Mouse (Mus musculus) lung, postnatal 0 days (tissue): ENCODE measurements at regions not wholly inside any gene's neighbourhood (a gene's known extent, or its start where the extent isn't known, plus 50 kb on each side); places are given as distances from the start of the nearest gene placed in this dataset.

Experiments used
- ATAC-seq: fragments of 200-750 bp; cut with Nextera tagmentation; 2 replicates; pipeline ENCODE4 v1.8.0; 2017; ENCODE audit warnings: moderate library complexity
- DNase-seq: peaks from one replicate; pipeline ENCODE4 v3.0.0-alpha.2; 2016; ENCODE audit warnings: low spot score
- H3K27ac ChIP-seq: fragments of 300-500 bp; sonication (generic); 2 replicates; pipeline ENCODE4 v1.5.1; 2014; ENCODE audit warnings: antibody characterized with exemption, mild to moderate bottlenecking, low read length, mixed read lengths
- H3K27me3 ChIP-seq: fragments of 300-500 bp; sonication (generic); replicated peaks from 2 replicates; pipeline ENCODE4 v1.6.1; 2014; ENCODE audit warnings: low read length, mixed read lengths; ENCODE audit not compliant: insufficient read depth
- H3K36me3 ChIP-seq: fragments of 300-500 bp; sonication (generic); 2 replicates; pipeline ENCODE4 v1.6.1; 2014; ENCODE audit warnings: low read length, mixed read lengths; ENCODE audit not compliant: insufficient read depth
- H3K4me1 ChIP-seq: fragments of 300-500 bp; sonication (generic); 2 replicates; pipeline ENCODE4 v1.6.1; 2014; ENCODE audit warnings: antibody characterized with exemption, low read depth, low read length, mixed read lengths; ENCODE audit not compliant: insufficient read depth
- H3K4me2 ChIP-seq: fragments of 300-500 bp; sonication (generic); replicated peaks from 2 replicates; pipeline ENCODE4 v1.6.1; 2014; ENCODE audit warnings: low read depth, mild to moderate bottlenecking, low read length, moderate library complexity, mixed read lengths
- H3K4me3 ChIP-seq: fragments of 300-500 bp; sonication (generic); 2 replicates; pipeline ENCODE4 v1.5.1; 2014; ENCODE audit warnings: low read depth, low read length
- H3K9ac ChIP-seq: fragments of 300-500 bp; sonication (generic); replicated peaks from 2 replicates; pipeline ENCODE4 v1.6.1; 2014; ENCODE audit warnings: low read depth, mild to moderate bottlenecking
- H3K9me3 ChIP-seq: fragments of 300-500 bp; sonication (generic); 2 replicates; pipeline ENCODE4 v1.6.1; 2016; ENCODE audit warnings: low read length, mixed read lengths
- CTCF ChIP-seq: IDR thresholded peaks from 2 replicates; pipeline ENCODE4 v1.5.1; 2016; ENCODE audit warnings: antibody characterized with exemption, mild to moderate bottlenecking
- EP300 ChIP-seq: IDR thresholded peaks from 2 replicates; pipeline ENCODE4 v1.6.1; 2016; ENCODE audit warnings: antibody characterized with exemption, mild to moderate bottlenecking, control low read depth
- WGBS: fragments of 180-500 bp; shearing (Covaris S2); extraction: QIAGEN DNeasy Blood & Tissue Kit; methylation state at CpG from one replicate; pipeline ENCODE4 v1.1.7; 2014; 5-methylcytosine and 5-hydroxymethylcytosine counted together

- H3K36me3 ChIP-seq = no peaks in the 10 kb centered on the region
- no peaks in the 10 kb centered on the region for H3K4me1 ChIP-seq
- WGBS = 53% methylated on average over 3 of the region's 3 CpGs
- TF ChIP-seq EP300 = no peak
- no peak for TF ChIP-seq CTCF
- H3K27me3 ChIP-seq = no peaks in the 10 kb centered on the region
- H3K27ac ChIP-seq = no peak overlapping the region
- ATAC-seq (peak; percentile 40; the same call in 1 of the 2 replicates), DNase-seq (peak; percentile 53)
- no peak overlapping the region for H3K4me3 ChIP-seq
- H3K9me3 ChIP-seq = no peaks in the 10 kb centered on the region
- H3K4me2 ChIP-seq = no peak overlapping the region
- no peak overlapping the region for H3K9ac ChIP-seq
Measured at GRCm38 (mm10) chr13:110994596-110994995, 260.2 kb upstream of the Actbl2 start.

GRCm38 (mm10) chr13:111002670-111003069 is 252.1 kb upstream of the Actbl2 start:
- no peaks in the 10 kb centered on the region for H3K4me1 ChIP-seq
- 68% methylated on average over 4 of the region's 4 CpGs for WGBS
- no peaks in the 10 kb centered on the region for H3K27me3 ChIP-seq
- H3K4me2 ChIP-seq = no peak overlapping the region
- H3K4me3 ChIP-seq = no peak overlapping the region
- no peaks in the 10 kb centered on the region for H3K36me3 ChIP-seq
- DNase-seq (no peak), ATAC-seq (no peak)
- H3K27ac ChIP-seq = no peak overlapping the region
- no peak overlapping the region for H3K9ac ChIP-seq
- H3K9me3 ChIP-seq = no peaks in the 10 kb centered on the region
- no peak for TF ChIP-seq EP300
- no peak for TF ChIP-seq CTCF

GRCm38 (mm10) chr13:111014142-111014541 is 240.7 kb upstream of the Actbl2 start:
- no peak overlapping the region for H3K9ac ChIP-seq
- H3K4me1 ChIP-seq = no peaks in the 10 kb centered on the region
- 89% methylated on average over 4 of the region's 4 CpGs for WGBS
- ATAC-seq (no peak), DNase-seq (no peak)
- TF ChIP-seq EP300 (no peak), CTCF (no peak)
- no peaks in the 10 kb centered on the region for H3K36me3 ChIP-seq
- no peak overlapping the region for H3K27ac ChIP-seq
- no peaks in the 10 kb centered on the region for H3K27me3 ChIP-seq
- H3K4me3 ChIP-seq = no peak overlapping the region
- no peaks in the 10 kb centered on the region for H3K9me3 ChIP-seq
- no peak overlapping the region for H3K4me2 ChIP-seq

GRCm38 (mm10) chr13:111030111-111030510 is 224.7 kb upstream of the Actbl2 start:
- WGBS = 49% methylated on average over 2 of the region's 2 CpGs

GRCm38 (mm10) chr13:111031633-111032032 is 223.2 kb upstream of the Actbl2 start:
- TF ChIP-seq EP300 = no peak
- no peak for TF ChIP-seq CTCF
- Histone ChIP-seq H3K4me3 (no peak overlapping the region), H3K9ac (no peak overlapping the region), H3K4me1 (no peaks in the 10 kb centered on the region), H3K27me3 (no peaks in the 10 kb centered on the region), H3K9me3 (no peaks in the 10 kb centered on the region), H3K27ac (no peak overlapping the region), H3K36me3 (no peaks in the 10 kb centered on the region), H3K4me2 (no peak overlapping the region)
- ATAC-seq (no peak), DNase-seq (no peak)
- 57% methylated on average over 1 of the region's 1 CpGs for WGBS

More at GRCm38 (mm10) chr13:111030111-111030510, 224.7 kb upstream of the Actbl2 start:
- DNase-seq = no peak
- no peak overlapping the region for H3K4me3 ChIP-seq
- no peak for ATAC-seq
- no peaks in the 10 kb centered on the region for H3K4me1 ChIP-seq
- TF ChIP-seq CTCF (no peak), EP300 (no peak)
- no peak overlapping the region for H3K4me2 ChIP-seq
- H3K9ac ChIP-seq = no peak overlapping the region
- no peaks in the 10 kb centered on the region for H3K27me3 ChIP-seq
- H3K9me3 ChIP-seq = no peaks in the 10 kb centered on the region
- H3K27ac ChIP-seq = no peak overlapping the region
- H3K36me3 ChIP-seq = no peaks in the 10 kb centered on the region

- H3K36me3 ChIP-seq = no peaks in the 10 kb centered on the region
- H3K9me3 ChIP-seq = no peaks in the 10 kb centered on the region
- 42% methylated on average over 2 of the region's 2 CpGs for WGBS
- no peak overlapping the region for H3K9ac ChIP-seq
- no peak overlapping the region for H3K27ac ChIP-seq
- ATAC-seq = no peak
- H3K4me1 ChIP-seq = no peaks in the 10 kb centered on the region
- no peak overlapping the region for H3K4me3 ChIP-seq
- TF ChIP-seq EP300 = no peak
- TF ChIP-seq CTCF = no peak
- H3K4me2 ChIP-seq = no peak overlapping the region
- DNase-seq = no peak
- no peaks in the 10 kb centered on the region for H3K27me3 ChIP-seq
Measured at GRCm38 (mm10) chr13:111043637-111044036, 211.2 kb upstream of the Actbl2 start.

- no peak overlapping the region for H3K9ac ChIP-seq
- 20% methylated on average over 10 of the region's 10 CpGs for WGBS
- no peaks in the 10 kb centered on the region for H3K27me3 ChIP-seq
- H3K4me1 ChIP-seq = no peaks in the 10 kb centered on the region; the same call in 1 of the 2 replicates
- TF ChIP-seq CTCF (no peak), EP300 (no peak)
- H3K4me3 ChIP-seq = no peak overlapping the region
- no peaks in the 10 kb centered on the region for H3K9me3 ChIP-seq
- no peak overlapping the region for H3K4me2 ChIP-seq
- DNase-seq = no peak
- no peak overlapping the region for H3K27ac ChIP-seq
- H3K36me3 ChIP-seq = no peaks in the 10 kb centered on the region
- ATAC-seq = no peak
Measured at GRCm38 (mm10) chr13:111044328-111045002, 210.3 kb upstream of the Actbl2 start.
